Mouse (Mus musculus): ENCODE data around the gene Tdrd3. TPM values are rescaled to one million over a fixed set of nuclear protein-coding genes. Genes with fewer than 3 reads are reported as not detected.
A peak's percentile ranks its signal among the peaks of the same experiment; 100 is the strongest.

Tdrd3 gene
- polyA plus RNA-seq, 1 experiment from 2014 or later: 24.5 TPM

DNA sequence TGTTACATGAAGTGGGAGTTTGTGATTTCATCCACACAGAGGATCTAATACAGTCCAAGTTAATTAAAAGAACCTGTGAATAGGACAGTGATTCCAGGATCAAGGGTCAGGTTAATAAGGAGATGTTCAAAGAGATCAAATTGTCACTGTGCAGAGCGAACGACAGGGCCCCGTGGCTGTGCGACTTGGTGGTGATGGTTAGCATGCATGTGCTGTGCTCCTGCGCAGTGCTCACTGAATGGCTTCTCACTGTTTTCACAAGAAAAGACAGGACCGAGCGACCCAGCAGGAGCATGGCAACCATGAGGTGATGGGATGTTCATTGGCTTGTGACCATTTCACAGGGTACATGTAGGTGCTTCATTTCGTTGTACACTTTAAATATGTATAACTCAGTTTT is 115.4 kb downstream of the Tdrd3 start:
- no peaks in the 10 kb centered on the region for H3K4me1 ChIP-seq (replicated peaks; ENCODE audit: control insufficient read depth, insufficient read depth, low read length)
- H3K4me3 ChIP-seq (ENCODE audit: low read length): no peak overlapping the region
- H3K36me3 ChIP-seq (ENCODE audit: control insufficient read depth, insufficient read depth, low read length): no peaks in the 10 kb centered on the region
- H3K4me2 ChIP-seq (ENCODE audit: low read depth, low read length): no peak overlapping the region
- no peak overlapping the region for H3K27ac ChIP-seq (ENCODE audit: low read length)
- 88% methylated on average over 8 of the region's 8 CpGs for WGBS
- ATAC-seq (ENCODE audit: low read depth): no peak
- H3K9me3 ChIP-seq (ENCODE audit: control insufficient read depth, low read length): no peaks in the 10 kb centered on the region
- H3K27me3 ChIP-seq (ENCODE audit: control insufficient read depth, insufficient read depth, low read depth, low read length): no peaks in the 10 kb centered on the region
- H3K9ac ChIP-seq (ENCODE audit: low read length): no peak overlapping the region

DNA sequence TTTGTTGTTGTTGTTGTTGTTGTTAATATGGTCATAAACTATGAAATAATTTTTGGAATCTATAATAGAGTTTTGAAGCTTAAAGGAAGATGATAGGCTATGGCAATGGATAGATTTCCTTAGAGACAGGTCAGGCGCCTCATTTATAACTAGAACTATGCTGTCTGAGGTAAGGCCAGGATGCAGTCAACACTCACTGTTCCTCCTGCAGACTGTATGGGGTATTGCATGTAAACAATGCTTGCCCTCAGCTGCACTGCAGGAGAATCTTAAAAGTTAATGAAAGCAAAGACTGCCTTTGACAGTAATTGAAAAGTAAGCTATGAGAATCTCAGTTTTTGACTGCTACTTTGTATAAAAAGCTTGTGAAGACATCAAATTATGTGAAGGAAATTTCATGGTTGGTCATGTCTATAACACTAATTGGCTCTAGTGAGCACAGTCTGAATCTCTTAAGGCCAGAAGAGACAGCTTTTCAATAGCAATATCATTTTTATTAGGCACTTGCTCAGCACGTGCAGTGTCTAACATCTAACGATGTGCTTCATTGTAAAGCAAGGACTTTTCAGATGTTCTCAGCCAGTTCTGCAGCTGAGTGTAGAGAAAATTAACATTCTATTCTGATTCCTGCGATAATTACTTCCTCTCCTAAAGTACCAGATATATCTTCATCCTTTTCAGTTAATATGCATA is 120.8 kb downstream of the Tdrd3 start:
- WGBS: 85% methylated on average over 4 of the region's 4 CpGs
- H3K9me3 ChIP-seq (ENCODE audit: control insufficient read depth, low read length): no peaks in the 10 kb centered on the region
- no peak overlapping the region for H3K27ac ChIP-seq (ENCODE audit: low read length)
- H3K4me1 ChIP-seq (replicated peaks; ENCODE audit: control insufficient read depth, insufficient read depth, low read length): no peaks in the 10 kb centered on the region
- H3K4me3 ChIP-seq (ENCODE audit: low read length): no peak overlapping the region
- no peak overlapping the region for H3K4me2 ChIP-seq (ENCODE audit: low read depth, low read length)
- H3K9ac ChIP-seq (ENCODE audit: low read length): no peak overlapping the region
- H3K27me3 ChIP-seq (ENCODE audit: control insufficient read depth, insufficient read depth, low read depth, low read length): no peaks in the 10 kb centered on the region
- peaks cover 2% of the 10 kb centered on the region; the same call in 1 of the 2 replicates for H3K36me3 ChIP-seq (ENCODE audit: control insufficient read depth, insufficient read depth, low read length)
- ATAC-seq (ENCODE audit: low read depth): no peak

DNA sequence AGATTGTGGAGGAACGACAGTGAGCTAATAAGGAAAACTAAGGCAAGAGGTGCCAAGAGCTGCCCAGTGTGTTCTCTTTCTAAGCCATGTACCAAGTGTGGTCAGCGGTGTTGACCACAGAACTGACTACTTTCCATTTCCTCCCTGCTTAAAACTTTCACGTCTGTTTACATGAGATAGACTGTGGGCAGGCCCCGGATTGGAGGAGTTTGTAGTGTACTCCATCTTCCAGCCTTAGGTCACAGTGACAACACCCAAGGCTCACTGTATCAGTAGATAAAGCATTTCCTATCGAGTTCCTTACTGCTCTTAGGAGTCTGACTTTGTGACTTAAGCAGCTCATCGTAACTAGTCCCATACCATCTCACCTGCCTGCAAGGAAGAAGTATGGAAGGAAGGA is 133.5 kb downstream of the Tdrd3 start:
- Histone ChIP-seq H3K36me3 (ENCODE audit: control insufficient read depth, insufficient read depth, low read length) (no peaks in the 10 kb centered on the region; the same call in 1 of the 2 replicates), H3K4me3 (ENCODE audit: low read length) (no peak overlapping the region), H3K9me3 (ENCODE audit: control insufficient read depth, low read length) (no peaks in the 10 kb centered on the region), H3K27ac (ENCODE audit: low read length) (no peak overlapping the region), H3K9ac (ENCODE audit: low read length) (no peak overlapping the region), H3K4me2 (ENCODE audit: low read depth, low read length) (no peak overlapping the region), H3K27me3 (ENCODE audit: control insufficient read depth, insufficient read depth, low read depth, low read length) (no peaks in the 10 kb centered on the region), H3K4me1 (replicated peaks; ENCODE audit: control insufficient read depth, insufficient read depth, low read length) (no peaks in the 10 kb centered on the region)
- ATAC-seq (ENCODE audit: low read depth): no peak
- 76% methylated on average over 6 of the region's 6 CpGs for WGBS

DNA sequence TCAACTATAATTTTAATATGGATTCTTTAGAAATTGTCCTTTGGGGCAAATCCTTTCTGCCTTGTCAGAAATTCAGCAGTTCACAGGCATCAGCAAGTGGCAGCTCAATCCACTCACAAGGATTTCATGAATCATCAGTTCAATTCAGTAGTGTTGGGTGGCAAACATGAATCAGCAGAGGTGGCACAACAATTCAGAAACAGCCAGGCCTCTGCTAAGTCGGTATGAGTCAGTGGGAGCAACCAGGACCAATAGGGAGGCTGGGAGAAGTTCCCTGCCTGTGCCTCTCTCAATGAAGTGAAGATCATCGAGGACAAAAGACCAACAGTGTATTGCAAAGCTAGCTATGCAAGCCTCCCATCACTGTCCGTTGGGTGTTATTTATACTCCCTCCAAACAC is 135.8 kb downstream of the Tdrd3 start:
- Histone ChIP-seq H3K9me3 (ENCODE audit: control insufficient read depth, low read length) (no peaks in the 10 kb centered on the region), H3K27ac (ENCODE audit: low read length) (no peak overlapping the region), H3K36me3 (ENCODE audit: control insufficient read depth, insufficient read depth, low read length) (no peaks in the 10 kb centered on the region), H3K9ac (ENCODE audit: low read length) (no peak overlapping the region), H3K27me3 (ENCODE audit: control insufficient read depth, insufficient read depth, low read depth, low read length) (no peaks in the 10 kb centered on the region), H3K4me2 (ENCODE audit: low read depth, low read length) (no peak overlapping the region), H3K4me1 (replicated peaks; ENCODE audit: control insufficient read depth, insufficient read depth, low read length) (no peaks in the 10 kb centered on the region), H3K4me3 (ENCODE audit: low read length) (no peak overlapping the region)
- ATAC-seq (ENCODE audit: low read depth): no peak
- 56% methylated on average over 3 of the region's 3 CpGs for WGBS

DNA sequence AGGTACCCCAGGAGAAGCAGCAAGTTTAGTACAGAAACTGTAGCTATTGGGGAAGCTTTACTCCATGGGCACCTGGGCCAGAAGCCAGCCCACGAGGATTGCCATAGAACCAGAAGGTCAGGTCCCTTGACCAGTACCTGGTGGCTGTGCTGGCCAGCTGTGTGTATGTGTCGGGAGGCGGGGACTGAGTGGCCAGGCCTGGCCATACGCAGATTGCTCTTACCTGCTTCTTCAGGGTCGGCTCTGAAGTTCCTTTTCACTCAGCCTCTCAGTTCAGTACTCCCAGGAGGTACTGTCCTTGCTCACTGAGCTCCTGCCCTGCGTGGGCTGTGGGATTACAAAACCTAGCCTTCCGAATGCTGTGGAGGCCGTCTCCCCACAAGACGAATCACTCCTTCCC is 147.4 kb downstream of the Tdrd3 start:
- Histone ChIP-seq H3K36me3 (ENCODE audit: control insufficient read depth, insufficient read depth, low read length) (no peaks in the 10 kb centered on the region), H3K27me3 (ENCODE audit: control insufficient read depth, insufficient read depth, low read depth, low read length) (no peaks in the 10 kb centered on the region), H3K4me1 (replicated peaks; ENCODE audit: control insufficient read depth, insufficient read depth, low read length) (peaks cover 5% of the 10 kb centered on the region; the same call in 1 of the 2 replicates), H3K4me2 (ENCODE audit: low read depth, low read length) (no peak overlapping the region), H3K4me3 (ENCODE audit: low read length) (no peak overlapping the region), H3K9ac (ENCODE audit: low read length) (no peak overlapping the region), H3K27ac (ENCODE audit: low read length) (no peak overlapping the region), H3K9me3 (ENCODE audit: control insufficient read depth, low read length) (no peaks in the 10 kb centered on the region)
- WGBS: 55% methylated on average over 9 of the region's 9 CpGs
- no peak for ATAC-seq (ENCODE audit: low read depth)

DNA sequence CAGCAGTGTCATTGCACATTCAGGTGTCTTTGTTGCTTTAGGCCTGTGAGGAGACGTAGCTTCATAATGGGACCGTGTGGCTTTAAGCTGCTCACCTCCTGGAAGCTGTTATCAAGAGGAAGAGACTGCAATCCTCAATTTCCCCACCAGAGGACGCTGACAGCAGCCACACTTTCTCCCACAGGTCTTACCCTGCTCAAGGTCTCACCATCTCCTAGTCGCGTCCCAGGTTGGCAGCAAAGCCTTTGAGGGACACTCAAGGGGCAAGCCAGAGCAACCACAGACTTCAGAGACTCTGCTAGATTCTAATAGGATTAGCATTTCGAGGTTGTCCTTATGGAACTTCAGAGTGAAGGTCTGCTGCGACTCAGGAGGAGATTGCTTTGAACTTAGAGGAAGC is 149.8 kb downstream of the Tdrd3 start:
- peaks cover 5% of the 10 kb centered on the region; the same call in 1 of the 2 replicates for H3K4me1 ChIP-seq (replicated peaks; ENCODE audit: control insufficient read depth, insufficient read depth, low read length)
- H3K27me3 ChIP-seq (ENCODE audit: control insufficient read depth, insufficient read depth, low read depth, low read length): no peaks in the 10 kb centered on the region
- no peak overlapping the region for H3K4me3 ChIP-seq (ENCODE audit: low read length)
- H3K27ac ChIP-seq (ENCODE audit: low read length): no peak overlapping the region
- WGBS: 24% methylated on average over 7 of the region's 7 CpGs
- no peaks in the 10 kb centered on the region for H3K36me3 ChIP-seq (ENCODE audit: control insufficient read depth, insufficient read depth, low read length)
- no peak for ATAC-seq (ENCODE audit: low read depth)
- H3K4me2 ChIP-seq (ENCODE audit: low read depth, low read length): no peak overlapping the region
- H3K9me3 ChIP-seq (ENCODE audit: control insufficient read depth, low read length): no peaks in the 10 kb centered on the region
- H3K9ac ChIP-seq (ENCODE audit: low read length): no peak overlapping the region

DNA sequence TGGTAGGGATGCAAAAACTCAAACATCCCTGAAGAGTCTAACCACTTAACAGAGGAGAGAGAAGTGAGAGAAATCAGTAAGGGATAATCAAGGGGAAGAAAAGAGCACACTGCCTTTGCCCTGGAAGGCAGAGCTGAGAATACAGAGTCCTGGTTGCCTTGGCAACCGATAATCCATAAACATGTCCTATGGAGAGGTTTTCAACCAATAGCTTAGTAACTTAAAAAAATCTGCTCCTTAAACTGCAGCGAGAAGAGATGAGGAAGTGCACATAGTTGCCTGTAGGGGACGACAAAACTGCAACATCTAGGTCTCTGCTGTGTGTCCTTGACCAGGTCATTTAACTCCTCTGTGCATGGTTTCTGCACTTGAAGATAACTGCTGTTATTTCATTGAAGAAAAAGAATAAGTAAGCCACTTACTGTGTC is 150.6 kb downstream of the Tdrd3 start:
- H3K27me3 ChIP-seq (ENCODE audit: control insufficient read depth, insufficient read depth, low read depth, low read length): no peaks in the 10 kb centered on the region
- H3K4me3 ChIP-seq (ENCODE audit: low read length): no peak overlapping the region
- ATAC-seq (ENCODE audit: low read depth): 0 out of 2 replicates have a peak, but pooled peaks have one; percentile 49
- H3K9me3 ChIP-seq (ENCODE audit: control insufficient read depth, low read length): no peaks in the 10 kb centered on the region
- WGBS: 29% methylated on average over 3 of the region's 3 CpGs
- no peaks in the 10 kb centered on the region for H3K36me3 ChIP-seq (ENCODE audit: control insufficient read depth, insufficient read depth, low read length)
- H3K4me2 ChIP-seq (ENCODE audit: low read depth, low read length): no peak overlapping the region
- H3K27ac ChIP-seq (ENCODE audit: low read length): no peak overlapping the region
- H3K4me1 ChIP-seq (replicated peaks; ENCODE audit: control insufficient read depth, insufficient read depth, low read length): peaks cover 5% of the 10 kb centered on the region; the same call in 1 of the 2 replicates
- no peak overlapping the region for H3K9ac ChIP-seq (ENCODE audit: low read length)

DNA sequence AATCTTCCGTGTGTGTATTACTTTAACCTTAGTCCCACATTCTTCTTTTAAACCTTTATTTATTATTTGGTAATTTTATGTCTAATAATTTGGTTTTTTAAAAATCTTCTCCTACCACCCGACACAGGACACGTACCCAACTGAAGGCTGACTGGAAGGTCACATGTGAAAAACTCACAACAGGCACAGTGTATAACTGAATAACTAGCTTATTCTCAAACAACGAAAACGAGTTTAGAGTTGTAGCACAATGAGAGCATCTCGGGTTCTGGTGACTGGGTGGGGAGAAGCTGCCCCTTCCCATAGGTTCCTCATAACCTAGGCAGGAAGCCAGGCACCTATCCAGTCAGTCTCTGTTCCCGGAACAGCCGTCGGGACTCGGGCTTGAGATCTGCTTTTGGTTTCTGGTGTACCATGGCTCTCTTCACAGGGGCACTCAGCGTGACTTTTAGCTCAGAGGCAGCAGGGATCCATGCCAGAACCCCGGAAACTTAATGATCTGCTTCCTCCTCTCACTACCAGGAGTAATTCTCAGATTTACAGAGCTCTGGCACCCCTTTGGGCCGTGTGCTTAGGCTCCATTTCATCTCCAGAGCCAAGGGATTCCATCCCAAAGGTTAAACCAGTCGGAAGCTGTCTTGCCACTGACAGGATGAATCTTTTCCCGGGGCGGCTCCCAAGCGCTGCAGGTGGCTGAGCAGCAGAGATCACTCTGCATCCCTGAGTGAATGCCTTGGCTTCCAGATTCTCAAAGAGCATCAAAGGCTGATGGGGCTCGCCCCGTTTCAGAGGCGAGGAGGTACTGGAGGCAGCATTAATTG is 151.4 kb downstream of the Tdrd3 start:
- H3K4me2 ChIP-seq (ENCODE audit: low read depth, low read length): peak overlapping the region; percentile 69
- 13% methylated on average over 20 of the region's 20 CpGs for WGBS
- ATAC-seq (ENCODE audit: low read depth): peak; percentile 57
- H3K9me3 ChIP-seq (ENCODE audit: control insufficient read depth, low read length): no peaks in the 10 kb centered on the region
- H3K4me3 ChIP-seq (ENCODE audit: low read length): peak overlapping the region; percentile 44
- peak overlapping the region; percentile 44 for H3K9ac ChIP-seq (ENCODE audit: low read length)
- H3K27me3 ChIP-seq (ENCODE audit: control insufficient read depth, insufficient read depth, low read depth, low read length): no peaks in the 10 kb centered on the region
- no peaks in the 10 kb centered on the region for H3K36me3 ChIP-seq (ENCODE audit: control insufficient read depth, insufficient read depth, low read length)
- no peak overlapping the region for H3K27ac ChIP-seq (ENCODE audit: low read length)
- peaks cover 5% of the 10 kb centered on the region; the same call in 1 of the 2 replicates for H3K4me1 ChIP-seq (replicated peaks; ENCODE audit: control insufficient read depth, insufficient read depth, low read length)

DNA sequence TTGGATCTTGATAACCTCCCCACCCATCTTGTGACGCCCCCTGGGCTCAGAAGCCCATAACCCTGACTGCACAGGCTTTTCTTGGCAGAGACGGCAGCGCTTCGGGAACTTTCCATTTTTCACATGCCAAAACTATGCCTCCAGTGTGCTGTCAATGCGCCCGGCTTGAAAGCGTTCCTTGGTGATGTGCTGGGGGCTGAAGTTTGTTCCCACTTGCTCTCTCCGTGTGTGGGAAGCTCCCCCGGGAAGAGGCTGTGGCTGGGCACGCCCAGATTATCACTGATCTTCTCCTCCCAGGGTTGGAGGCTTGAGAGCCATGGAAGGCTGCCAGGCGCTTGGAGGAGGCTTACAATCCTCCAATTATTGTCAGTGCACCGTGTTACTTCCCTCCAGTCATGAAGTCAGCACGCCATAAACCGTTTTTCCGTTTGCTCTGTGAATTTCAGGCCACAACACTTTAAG is 152.0 kb downstream of the Tdrd3 start:
- Histone ChIP-seq H3K4me3 (ENCODE audit: low read length) (peak overlapping the region; percentile 44), H3K9ac (ENCODE audit: low read length) (peak overlapping the region; percentile 44), H3K27ac (ENCODE audit: low read length) (no peak overlapping the region), H3K9me3 (ENCODE audit: control insufficient read depth, low read length) (no peaks in the 10 kb centered on the region), H3K36me3 (ENCODE audit: control insufficient read depth, insufficient read depth, low read length) (no peaks in the 10 kb centered on the region), H3K4me2 (ENCODE audit: low read depth, low read length) (peak overlapping the region; percentile 69), H3K4me1 (replicated peaks; ENCODE audit: control insufficient read depth, insufficient read depth, low read length) (peaks cover 5% of the 10 kb centered on the region; the same call in 1 of the 2 replicates), H3K27me3 (ENCODE audit: control insufficient read depth, insufficient read depth, low read depth, low read length) (no peaks in the 10 kb centered on the region)
- WGBS: 9% methylated on average over 15 of the region's 15 CpGs
- ATAC-seq (ENCODE audit: low read depth): peak; percentile 67
